8 mouse cellular contexts compared by ENCODE assay signal in the genomic region with DNA sequence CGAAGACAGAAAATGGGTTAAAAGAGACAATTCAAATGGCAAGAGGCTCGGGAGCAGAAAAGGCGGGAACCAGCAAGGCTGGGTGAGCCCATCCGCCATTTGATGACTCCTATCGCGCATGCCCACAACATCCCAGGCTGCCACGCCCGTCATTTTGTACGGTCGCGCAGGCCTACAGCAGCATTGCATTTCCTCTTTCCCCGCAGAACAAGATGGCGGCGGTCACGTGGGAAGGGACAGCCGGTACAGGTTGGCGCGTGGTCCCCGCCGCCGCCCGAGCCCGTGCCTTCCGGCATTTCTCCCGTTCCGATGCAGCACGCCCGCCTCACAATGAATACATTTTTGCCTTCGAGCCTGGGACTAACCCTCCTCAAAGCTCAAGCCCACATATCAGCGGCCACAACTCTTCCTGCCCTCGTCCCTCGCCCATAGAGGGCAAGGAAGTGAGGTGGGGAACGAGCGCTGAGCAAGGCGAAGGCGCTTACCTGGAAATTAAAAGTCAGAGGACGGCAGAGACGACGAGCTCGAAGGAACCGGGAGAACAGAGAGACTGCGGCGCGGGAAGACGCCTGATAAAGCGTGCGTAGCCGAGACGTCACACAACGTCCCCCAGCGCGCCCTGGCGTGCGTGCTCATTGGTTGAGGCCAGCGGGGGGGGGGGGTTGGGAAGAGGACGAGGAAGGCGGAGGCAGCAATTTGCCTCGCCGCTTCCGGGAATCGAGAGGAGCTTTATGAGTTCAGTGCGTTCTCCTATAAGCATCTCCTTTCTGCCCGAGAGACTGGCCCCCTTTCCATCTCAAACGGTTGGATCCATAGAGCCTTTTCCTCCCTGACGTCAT. TPM values are rescaled to one million over a fixed set of nuclear protein-coding genes. Genes with fewer than 3 reads are reported as not detected.
DNase-seq lines count a peak whose midpoint lies in the region; ATAC-seq and TF ChIP-seq lines count a peak whose summit lies in the region.

Gene Rbm3, minus strand, starts transcription at position 728 of the 839 bp plus-strand sequence.

- peaks cover 16% of the 10 kb centered on the region for H3K4me1 ChIP-seq in forebrain, embryonic 10.5 days
- H3K4me1 ChIP-seq in heart, embryonic 15.5 days (replicated peaks), result peaks cover 9% of the 10 kb centered on the region
- H3K4me1 ChIP-seq in liver, embryonic 14.5 days (replicated peaks; ENCODE audit: control insufficient read depth in 2 of 2, insufficient read depth in 2 of 2, low read length in 1 of 2), result peaks cover 0 to 14% of the 10 kb centered on the region in 2 experiments; a peak in 2 of 4 replicates
- H3K4me1 ChIP-seq in neural tube, embryonic 11.5 days (ENCODE audit: control insufficient read depth, insufficient read depth, low read length), result peaks cover 6% of the 10 kb centered on the region
- H3K4me1 ChIP-seq in stomach, postnatal 0 days (replicated peaks; ENCODE audit: control insufficient read depth, insufficient read depth), result no peaks in the 10 kb centered on the region

- H3K9ac ChIP-seq in heart, embryonic 15.5 days, result peak within 1 kb of the TSS; percentile 72
- peak within 1 kb of the TSS; percentile 91 for H3K9ac ChIP-seq in liver, embryonic 14.5 days (replicated peaks)
- peak within 1 kb of the TSS; percentile 87 for H3K9ac ChIP-seq in neural tube, embryonic 11.5 days (ENCODE audit: low read length)
- H3K9ac ChIP-seq in stomach, postnatal 0 days (ENCODE audit: low read length), result peak within 1 kb of the TSS; percentile 78

- H3K9me3 ChIP-seq in forebrain, embryonic 10.5 days, result peaks cover 7% of the 10 kb centered on the region; the same call in 1 of the 2 replicates
- H3K9me3 ChIP-seq in heart, embryonic 15.5 days (replicated peaks), result no peaks in the 10 kb centered on the region
- H3K9me3 ChIP-seq in liver, embryonic 14.5 days (ENCODE audit: control insufficient read depth, low read length), result no peaks in the 10 kb centered on the region
- no peaks in the 10 kb centered on the region for H3K9me3 ChIP-seq in neural tube, embryonic 11.5 days (ENCODE audit: control insufficient read depth, low read length)
- H3K9me3 ChIP-seq in stomach, postnatal 0 days (ENCODE audit: control insufficient read depth, low read length), result no peaks in the 10 kb centered on the region

- no peaks in the 10 kb centered on the region for H3K27me3 ChIP-seq in forebrain, embryonic 10.5 days (ENCODE audit: poor library complexity, severe bottlenecking)
- H3K27me3 ChIP-seq in heart, embryonic 15.5 days, result no peaks in the 10 kb centered on the region
- no peaks in the 10 kb centered on the region for H3K27me3 ChIP-seq in liver, embryonic 14.5 days (ENCODE audit: control insufficient read depth, insufficient read depth, low read length)
- H3K27me3 ChIP-seq in neural tube, embryonic 11.5 days (ENCODE audit: control insufficient read depth, insufficient read depth, low read length), result no peaks in the 10 kb centered on the region
- no peaks in the 10 kb centered on the region for H3K27me3 ChIP-seq in stomach, postnatal 0 days (ENCODE audit: control insufficient read depth, insufficient read depth, low read length)

- peak within 1 kb of the TSS; percentile 94 for H3K27ac ChIP-seq in forebrain, embryonic 10.5 days
- peak within 1 kb of the TSS; percentile 98 for H3K27ac ChIP-seq in heart, embryonic 15.5 days
- H3K27ac ChIP-seq in liver, embryonic 14.5 days, result peak within 1 kb of the TSS; percentile 90
- peak within 1 kb of the TSS; percentile 91 for H3K27ac ChIP-seq in neural tube, embryonic 11.5 days (ENCODE audit: low read depth, low read length)
- H3K27ac ChIP-seq in stomach, postnatal 0 days (replicated peaks), result peak within 1 kb of the TSS; percentile 97

- 21% methylated on average over 53 of the region's 65 CpGs for WGBS in forebrain, embryonic 10.5 days
- WGBS in heart, embryonic 15.5 days, result 23% methylated on average over 59 of the region's 65 CpGs
- WGBS in liver, embryonic 14.5 days (ENCODE audit: insufficient replicate concordance), result 12% methylated on average over 61 of the region's 65 CpGs
- WGBS in neural tube, embryonic 11.5 days, result 27% methylated on average over 58 of the region's 65 CpGs
- 14% methylated on average over 56 of the region's 65 CpGs for WGBS in stomach, postnatal 0 days

- no peak for TF ChIP-seq CTCF in liver, embryonic 14.5 days (IDR thresholded peaks at IDR 0.05; ENCODE audit: low read depth)
- no peak for TF ChIP-seq CTCF in stomach, postnatal 0 days (IDR thresholded peaks at IDR 0.05; ENCODE audit: low read depth)

- peaks cover 38% of the 10 kb centered on the region for H3K36me3 ChIP-seq in forebrain, embryonic 10.5 days (replicated peaks)
- peaks cover 13% of the 10 kb centered on the region; the same call in 1 of the 2 replicates for H3K36me3 ChIP-seq in heart, embryonic 15.5 days
- peaks cover 37% of the 10 kb centered on the region for H3K36me3 ChIP-seq in liver, embryonic 14.5 days (replicated peaks; ENCODE audit: control insufficient read depth, insufficient read depth, low read depth)
- peaks cover 6% of the 10 kb centered on the region; the same call in 1 of the 2 replicates for H3K36me3 ChIP-seq in neural tube, embryonic 11.5 days (ENCODE audit: control insufficient read depth, insufficient read depth, low read length)
- peaks cover 4% of the 10 kb centered on the region; the same call in 1 of the 2 replicates for H3K36me3 ChIP-seq in stomach, postnatal 0 days (ENCODE audit: control insufficient read depth, insufficient read depth, low read length)

- peak; percentile 84 for ATAC-seq in CD4-positive, CD25-positive, alpha-beta regulatory T cell, adult 4 months
- peak; percentile 93 for ATAC-seq in heart, embryonic 15.5 days (replicated peaks; ENCODE audit: insufficient number of reproducible peaks, insufficient read depth, low FRiP score, low read depth)
- peak; percentile 95 for ATAC-seq in liver, embryonic 14.5 days (ENCODE audit: insufficient read depth)
- ATAC-seq in neural tube, embryonic 11.5 days (ENCODE audit: insufficient read depth, low FRiP score, low TSS enrichment), result peak; percentile 94
- ATAC-seq in stomach, postnatal 0 days (ENCODE audit: low FRiP score, low TSS enrichment), result peak; percentile 94

- no peak; the same call in 1 of the 2 replicates for TF ChIP-seq EP300 in liver, embryonic 14.5 days (IDR thresholded peaks at IDR 0.05; ENCODE audit: low read depth)
- TF ChIP-seq EP300 in stomach, postnatal 0 days (optimal IDR thresholded peaks at IDR 0.05), result no peak

- peak; percentile 74 for DNase-seq in c-Kit-negative CD71-positive TER-119-positive erythroid progenitor cells, embryonic 14.5 days (ENCODE audit: low read depth, low spot score)
- peak; percentile 81 for DNase-seq in forebrain, embryonic 10.5 days (ENCODE audit: extremely low spot score, low spot score)
- peak; percentile 89 to 94 for DNase-seq in kidney, postnatal 25 days
- peak; percentile 80 to 85 (median 82) for DNase-seq in liver, embryonic 14.5 days (ENCODE audit: low read depth in 3 of 3, low spot score in 3 of 3)
- peak; percentile 86 for DNase-seq in neural tube, embryonic 11.5 days (ENCODE audit: low spot score)
- DNase-seq in stomach, postnatal 0 days (ENCODE audit: low spot score), result peak; percentile 90

- peak within 1 kb of the TSS; percentile 65 for H3K4me3 ChIP-seq in forebrain, embryonic 10.5 days
- H3K4me3 ChIP-seq in heart, embryonic 15.5 days, result peak within 1 kb of the TSS; percentile 72
- H3K4me3 ChIP-seq in liver, embryonic 14.5 days (ENCODE audit: insufficient read depth in 1 of 2, low read depth in 2 of 2, low read length in 2 of 2), result peak within 1 kb of the TSS; percentile 84 to 95
- H3K4me3 ChIP-seq in neural tube, embryonic 11.5 days (ENCODE audit: low read depth, low read length), result peak within 1 kb of the TSS; percentile 58
- H3K4me3 ChIP-seq in stomach, postnatal 0 days (ENCODE audit: low read depth, low read length), result peak within 1 kb of the TSS; percentile 62

- peak within 1 kb of the TSS; percentile 65 for H3K4me2 ChIP-seq in heart, embryonic 15.5 days
- peak within 1 kb of the TSS; percentile 91 for H3K4me2 ChIP-seq in liver, embryonic 14.5 days (ENCODE audit: low read depth)
- H3K4me2 ChIP-seq in neural tube, embryonic 11.5 days (ENCODE audit: low read depth), result peak within 1 kb of the TSS; percentile 69
- H3K4me2 ChIP-seq in stomach, postnatal 0 days (replicated peaks; ENCODE audit: low read depth), result peak within 1 kb of the TSS; percentile 48

RNA-seq across cellular contexts. Expression of gene Rbm3, which starts in this region (rescaled TPM):
- polyA plus RNA-seq in CD4-positive, CD25-positive, alpha-beta regulatory T cell, adult 4 months (2017; shearing (Covaris generic)), result 100 to 1,000 TPM; 519 to 666 TPM
- polyA plus RNA-seq in forebrain, embryonic 10.5 days (2016; fragmentation: Nextera tagmentation; extraction: Ambion mirVana), result 465 and 505 TPM in 2 replicates
- polyA plus RNA-seq in heart, embryonic 15.5 days (2015; fragmentation: Nextera tagmentation; extraction: Ambion mirVana), result 288 and 296 TPM in 2 replicates
- polyA plus RNA-seq in liver, embryonic 14.5 days (2012; rRNA removed), result 135 and 224 TPM in 2 replicates
- 317 and 352 TPM in 2 replicates for polyA plus RNA-seq in liver, embryonic 14.5 days (2014; fragmentation: Nextera tagmentation; extraction: Ambion mirVana)
- 400 and 423 TPM in 2 replicates for polyA plus RNA-seq in neural tube, embryonic 11.5 days (2014; fragmentation: Nextera tagmentation; extraction: Ambion mirVana)
- polyA plus RNA-seq in stomach, postnatal 0 days (2015; fragmentation: Nextera tagmentation; extraction: Ambion mirVana), result 599 and 659 TPM in 2 replicates

Comparison
In these comparisons a context has a peak if more than half of its experiments do, and no peak if none do; other contexts are left out.
1. Peak in every context shown above with its lines: DNase-seq, ATAC-seq, H3K4me3 ChIP-seq and H3K27ac ChIP-seq.